8 mouse cellular contexts compared by ENCODE assay signal in the genomic region with DNA sequence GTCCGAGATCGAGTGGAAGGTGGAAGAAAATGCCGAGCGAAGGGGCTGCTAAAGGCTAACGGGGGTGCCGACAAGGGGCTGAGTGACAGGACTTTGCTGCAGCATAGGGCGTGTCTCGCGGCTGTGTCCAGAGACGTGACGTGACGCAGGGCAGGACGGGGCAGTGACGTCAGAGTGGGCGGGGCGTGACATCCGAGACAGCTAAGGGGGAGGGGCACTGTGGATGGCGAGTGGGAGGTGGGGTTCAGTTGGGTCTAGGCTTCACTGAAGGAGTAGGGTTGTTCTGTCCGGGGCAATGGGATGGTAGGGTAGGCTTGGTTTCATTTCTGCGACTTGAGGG. TPM values are rescaled to one million over a fixed set of nuclear protein-coding genes. Genes with fewer than 3 reads are reported as not detected.
DNase-seq lines count a peak whose midpoint lies in the region; ATAC-seq lines count a peak whose summit lies in the region.

No protein-coding gene starts in this region.

- peak; percentile 79 for DNase-seq in c-Kit-negative CD71-positive TER-119-positive erythroid progenitor cells, embryonic 14.5 days (ENCODE audit: low read depth, low spot score)
- peak; percentile 98 for DNase-seq in forebrain, embryonic 10.5 days (ENCODE audit: extremely low spot score, low spot score)
- DNase-seq in kidney, postnatal 36 days: peak; percentile 95 to 98
- peak; percentile 66 for DNase-seq in telencephalon, adult 2 months (ENCODE audit: low read depth, low spot score)

- WGBS in forebrain, embryonic 10.5 days: under 1% methylated on average over 20 of the region's 20 CpGs
- WGBS in heart, embryonic 16.5 days: under 1% methylated on average over 20 of the region's 20 CpGs
- under 1% methylated on average over 20 of the region's 20 CpGs for WGBS in liver, embryonic 15.5 days (ENCODE audit: insufficient replicate concordance)
- WGBS in neural tube, embryonic 12.5 days: under 1% methylated on average over 20 of the region's 20 CpGs

- H3K27me3 ChIP-seq in forebrain, embryonic 10.5 days (ENCODE audit: poor library complexity, severe bottlenecking): no peaks in the 10 kb centered on the region
- H3K27me3 ChIP-seq in heart, embryonic 16.5 days (ENCODE audit: control insufficient read depth, insufficient read depth, low read length): no peaks in the 10 kb centered on the region
- no peaks in the 10 kb centered on the region for H3K27me3 ChIP-seq in liver, embryonic 15.5 days
- H3K27me3 ChIP-seq in neural tube, embryonic 12.5 days (replicated peaks): no peaks in the 10 kb centered on the region

- peak overlapping the region; percentile 93 for H3K9ac ChIP-seq in heart, embryonic 16.5 days (ENCODE audit: low read length)
- peak overlapping the region; percentile 71 for H3K9ac ChIP-seq in liver, embryonic 15.5 days
- peak overlapping the region; percentile 76 for H3K9ac ChIP-seq in neural tube, embryonic 12.5 days

- no peaks in the 10 kb centered on the region for H3K9me3 ChIP-seq in forebrain, embryonic 10.5 days
- no peaks in the 10 kb centered on the region for H3K9me3 ChIP-seq in heart, embryonic 16.5 days (replicated peaks; ENCODE audit: control insufficient read depth, low read length)
- no peaks in the 10 kb centered on the region for H3K9me3 ChIP-seq in liver, embryonic 15.5 days (replicated peaks)
- no peaks in the 10 kb centered on the region for H3K9me3 ChIP-seq in neural tube, embryonic 12.5 days

- ATAC-seq in CD4-positive, CD25-positive, alpha-beta regulatory T cell, adult 4 months: peak; percentile 71
- ATAC-seq in heart, embryonic 16.5 days (replicated peaks; ENCODE audit: extremely low read depth, insufficient read depth, low FRiP score): peak; percentile 82
- ATAC-seq in liver, embryonic 15.5 days (ENCODE audit: insufficient read depth): peak; percentile 71
- ATAC-seq in neural tube, embryonic 12.5 days (ENCODE audit: low FRiP score, low read depth): peak; percentile 85

- H3K36me3 ChIP-seq in forebrain, embryonic 10.5 days (replicated peaks): peaks cover 23% of the 10 kb centered on the region
- H3K36me3 ChIP-seq in heart, embryonic 16.5 days (ENCODE audit: control insufficient read depth, insufficient read depth): 0 out of 2 replicates have a peak, but pooled peaks cover 2% of the 10 kb centered on the region
- H3K36me3 ChIP-seq in liver, embryonic 15.5 days (replicated peaks): 0 out of 2 replicates have a peak, but pooled peaks cover 11% of the 10 kb centered on the region
- H3K36me3 ChIP-seq in neural tube, embryonic 12.5 days: peaks cover 10% of the 10 kb centered on the region; the same call in 1 of the 2 replicates

- H3K27ac ChIP-seq in forebrain, embryonic 10.5 days: peak overlapping the region; percentile 95
- peak overlapping the region; percentile 98 for H3K27ac ChIP-seq in heart, embryonic 16.5 days (ENCODE audit: low read length)
- peak overlapping the region; percentile 91 for H3K27ac ChIP-seq in liver, embryonic 15.5 days (replicated peaks)
- H3K27ac ChIP-seq in neural tube, embryonic 12.5 days: peak overlapping the region; percentile 90

- H3K4me1 ChIP-seq in forebrain, embryonic 10.5 days: peaks cover 29% of the 10 kb centered on the region
- H3K4me1 ChIP-seq in heart, embryonic 16.5 days (ENCODE audit: control insufficient read depth, insufficient read depth, low read length): peaks cover 9% of the 10 kb centered on the region
- H3K4me1 ChIP-seq in liver, embryonic 15.5 days (replicated peaks): peaks cover 32% of the 10 kb centered on the region
- H3K4me1 ChIP-seq in neural tube, embryonic 12.5 days: peaks cover 23% of the 10 kb centered on the region

- H3K4me2 ChIP-seq in heart, embryonic 16.5 days (ENCODE audit: low read depth, low read length): peak overlapping the region; percentile 84
- H3K4me2 ChIP-seq in liver, embryonic 15.5 days: peak overlapping the region; percentile 96
- H3K4me2 ChIP-seq in neural tube, embryonic 12.5 days (replicated peaks): peak overlapping the region; percentile 79

- H3K4me3 ChIP-seq in forebrain, embryonic 10.5 days: peak overlapping the region; percentile 65
- H3K4me3 ChIP-seq in heart, embryonic 16.5 days (ENCODE audit: low read length): peak overlapping the region; percentile 93
- peak overlapping the region; percentile 87 for H3K4me3 ChIP-seq in liver, embryonic 15.5 days (replicated peaks)
- H3K4me3 ChIP-seq in neural tube, embryonic 12.5 days: peak overlapping the region; percentile 72

RNA-seq across cellular contexts. Expression of gene Tcf25, which starts 0.7 kb away (rescaled TPM):
- polyA plus RNA-seq in CD4-positive, CD25-positive, alpha-beta regulatory T cell, adult 4 months (2017; shearing (Covaris generic)): 10 to 100 TPM; 83.1 to 91.9 TPM
- polyA plus RNA-seq in forebrain, embryonic 10.5 days (2016; fragmentation: Nextera tagmentation; extraction: Ambion mirVana): 146 and 151 TPM in 2 replicates
- 143 and 152 TPM in 2 replicates for polyA plus RNA-seq in heart, embryonic 16.5 days (2015; fragmentation: Nextera tagmentation; extraction: Ambion mirVana)
- polyA plus RNA-seq in liver, embryonic 15.5 days (2015; fragmentation: Nextera tagmentation; extraction: Ambion mirVana): 50.6 and 54.5 TPM in 2 replicates
- polyA plus RNA-seq in neural tube, embryonic 12.5 days (2016; fragmentation: Nextera tagmentation; extraction: Ambion mirVana): 225 and 278 TPM in 2 replicates

RNA-seq across cellular contexts. Expression of gene Mc1r, which starts 32.7 kb away (rescaled TPM):
- under 1 TPM in 1 of 2 experiments, not detected in 1; 0.17 TPM for polyA plus RNA-seq in CD4-positive, CD25-positive, alpha-beta regulatory T cell, adult 4 months (2017; shearing (Covaris generic))
- 0.06 and 0.07 TPM in 2 replicates for polyA plus RNA-seq in forebrain, embryonic 10.5 days (2016; fragmentation: Nextera tagmentation; extraction: Ambion mirVana)
- polyA plus RNA-seq in heart, embryonic 16.5 days (2015; fragmentation: Nextera tagmentation; extraction: Ambion mirVana): 0.04 and 0.13 TPM in 2 replicates
- polyA plus RNA-seq in liver, embryonic 15.5 days (2015; fragmentation: Nextera tagmentation; extraction: Ambion mirVana): not detected in 2 replicates
- polyA plus RNA-seq in neural tube, embryonic 12.5 days (2016; fragmentation: Nextera tagmentation; extraction: Ambion mirVana): 0.10 and 0.18 TPM in 2 replicates

RNA-seq across cellular contexts. Expression of gene Tubb3, which starts 37.0 kb away (rescaled TPM):
- 1 to 10 TPM in 1 of 2 experiments, not detected in 1; 1.2 TPM for polyA plus RNA-seq in CD4-positive, CD25-positive, alpha-beta regulatory T cell, adult 4 months (2017; shearing (Covaris generic))
- polyA plus RNA-seq in forebrain, embryonic 10.5 days (2016; fragmentation: Nextera tagmentation; extraction: Ambion mirVana): 205 and 261 TPM in 2 replicates
- 4.6 and 6.9 TPM in 2 replicates for polyA plus RNA-seq in heart, embryonic 16.5 days (2015; fragmentation: Nextera tagmentation; extraction: Ambion mirVana)
- 0.67 and 0.99 TPM in 2 replicates for polyA plus RNA-seq in liver, embryonic 15.5 days (2015; fragmentation: Nextera tagmentation; extraction: Ambion mirVana)
- polyA plus RNA-seq in neural tube, embryonic 12.5 days (2016; fragmentation: Nextera tagmentation; extraction: Ambion mirVana): 1,217 and 1,244 TPM in 2 replicates

RNA-seq across cellular contexts. Expression of gene Spire2, which starts 41.7 kb away (rescaled TPM):
- not detected for polyA plus RNA-seq in CD4-positive, CD25-positive, alpha-beta regulatory T cell, adult 4 months (2017; shearing (Covaris generic))
- polyA plus RNA-seq in forebrain, embryonic 10.5 days (2016; fragmentation: Nextera tagmentation; extraction: Ambion mirVana): 6.5 and 6.9 TPM in 2 replicates
- 0.79 and 0.89 TPM in 2 replicates for polyA plus RNA-seq in heart, embryonic 16.5 days (2015; fragmentation: Nextera tagmentation; extraction: Ambion mirVana)
- polyA plus RNA-seq in liver, embryonic 15.5 days (2015; fragmentation: Nextera tagmentation; extraction: Ambion mirVana): 3.0 and 3.4 TPM in 2 replicates
- 35.6 and 38.3 TPM in 2 replicates for polyA plus RNA-seq in neural tube, embryonic 12.5 days (2016; fragmentation: Nextera tagmentation; extraction: Ambion mirVana)

RNA-seq across cellular contexts. Expression of gene Def8, which starts 49.1 kb away (rescaled TPM):
- polyA plus RNA-seq in CD4-positive, CD25-positive, alpha-beta regulatory T cell, adult 4 months (2017; shearing (Covaris generic)): 10 to 100 TPM in 1 of 2 experiments, 1 to 10 TPM in 1; 6.9 to 14.2 TPM
- polyA plus RNA-seq in forebrain, embryonic 10.5 days (2016; fragmentation: Nextera tagmentation; extraction: Ambion mirVana): 45.9 and 49.9 TPM in 2 replicates
- polyA plus RNA-seq in heart, embryonic 16.5 days (2015; fragmentation: Nextera tagmentation; extraction: Ambion mirVana): 31.3 and 31.8 TPM in 2 replicates
- polyA plus RNA-seq in liver, embryonic 15.5 days (2015; fragmentation: Nextera tagmentation; extraction: Ambion mirVana): 11.7 and 11.9 TPM in 2 replicates
- polyA plus RNA-seq in neural tube, embryonic 12.5 days (2016; fragmentation: Nextera tagmentation; extraction: Ambion mirVana): 43.2 and 45.1 TPM in 2 replicates

Comparison
In these comparisons a context has a peak if more than half of its experiments do, and no peak if none do; other contexts are left out.
1. Peak in every context shown above with its lines: DNase-seq, ATAC-seq, H3K4me3 ChIP-seq and H3K27ac ChIP-seq.
2. RNA of gene Tubb3, which starts 37.0 kb away (polyA plus RNA-seq): 1,217 to 1,244 TPM in neural tube, embryonic 12.5 days and 205 to 261 TPM in forebrain, embryonic 10.5 days; 4.6 to 6.9 TPM in heart, embryonic 16.5 days, 1.2 TPM in CD4-positive, CD25-positive, alpha-beta regulatory T cell, adult 4 months and 0.67 to 0.99 TPM in liver, embryonic 15.5 days; every median in the first group is over 10 times any median in the second.